Mouse (Mus musculus): ENCODE measurements at regions not wholly inside any gene's neighbourhood (a gene's known extent, or its start where the extent isn't known, plus 50 kb on each side); places are given as distances from the start of the nearest gene placed in this dataset.

DNA sequence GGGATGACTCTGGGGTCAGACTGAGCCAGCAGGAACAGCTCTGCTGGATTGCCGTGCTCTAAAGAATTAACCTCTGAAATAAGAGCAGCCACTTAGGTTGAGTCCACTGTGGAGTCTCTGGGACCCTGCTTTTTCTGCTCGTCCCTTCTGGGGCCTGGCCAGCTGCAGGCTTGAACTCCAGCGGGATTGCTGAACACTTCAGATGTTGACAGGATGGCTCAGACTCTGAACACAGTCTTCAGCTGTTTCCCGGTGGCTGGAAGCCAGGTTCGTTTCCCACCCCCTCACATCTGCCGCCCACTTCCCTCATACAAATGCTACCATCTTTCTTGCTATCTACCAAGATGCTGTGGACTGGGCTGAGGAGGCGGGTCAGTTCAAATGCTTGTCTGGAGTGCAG, 262.5 kb downstream of the Ajap1 start:
- H3K27me3 ChIP-seq (ENCODE audit: insufficient read depth, poor library complexity, severe bottlenecking): peaks cover 16% of the 10 kb centered on the region; the same call in 1 of the 2 replicates
- H3K9me3 ChIP-seq: no peaks in the 10 kb centered on the region
- no peak overlapping the region for H3K4me3 ChIP-seq
- no peaks in the 10 kb centered on the region for H3K36me3 ChIP-seq
- peaks cover 10% of the 10 kb centered on the region for H3K4me1 ChIP-seq
- no peak for DNase-seq (ENCODE audit: low spot score)
- H3K27ac ChIP-seq: no peak overlapping the region
- WGBS: 27% methylated on average over 7 of the region's 7 CpGs

DNA sequence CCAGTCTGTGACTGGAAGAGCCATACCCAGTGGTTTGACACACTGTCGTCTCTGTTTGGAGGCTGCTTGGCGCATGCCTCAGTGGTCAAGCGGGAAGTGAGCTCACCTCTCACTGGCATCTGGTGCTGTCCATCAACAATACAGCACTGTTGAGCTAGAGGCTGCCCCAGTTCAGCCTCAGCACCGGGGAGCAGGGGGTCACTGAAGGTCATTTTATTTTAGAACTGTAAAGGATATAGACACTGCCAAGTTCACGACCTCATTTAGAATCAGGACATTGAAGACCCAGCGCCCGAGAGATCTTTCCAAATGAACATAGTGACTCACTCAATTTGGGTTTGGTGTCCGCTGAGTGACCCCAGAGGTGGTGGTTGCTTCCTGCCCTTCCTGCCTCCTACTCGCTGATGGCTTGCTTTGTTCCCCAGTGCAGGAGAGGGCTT, 265.1 kb downstream of the Ajap1 start:
- Histone ChIP-seq H3K4me1 (peaks cover 5% of the 10 kb centered on the region), H3K4me3 (no peak overlapping the region), H3K36me3 (no peaks in the 10 kb centered on the region), H3K9me3 (no peaks in the 10 kb centered on the region), H3K27me3 (ENCODE audit: insufficient read depth, poor library complexity, severe bottlenecking) (peaks cover 10% of the 10 kb centered on the region; the same call in 1 of the 2 replicates), H3K27ac (no peak overlapping the region)
- DNase-seq (ENCODE audit: low spot score): no peak
- 64% methylated on average over 9 of the region's 9 CpGs for WGBS

DNA sequence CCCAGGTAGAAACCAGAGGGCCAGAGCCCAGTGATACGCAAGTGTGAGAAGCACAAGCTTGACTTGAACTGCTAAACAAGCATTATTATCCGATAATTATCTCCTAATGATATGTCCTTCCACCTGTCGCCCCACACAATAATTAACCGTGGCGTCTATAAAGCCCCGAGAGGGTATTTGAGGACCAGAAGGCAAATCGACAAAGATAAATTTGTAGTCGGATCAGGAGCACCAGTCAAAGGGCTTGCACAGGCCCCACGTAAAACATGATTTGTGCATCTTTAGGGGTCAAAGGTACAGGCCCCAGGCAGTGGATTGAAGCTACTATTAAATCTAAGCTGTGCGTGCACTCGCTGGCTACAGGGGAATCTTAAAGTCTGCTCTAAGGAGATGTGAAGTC, 270.5 kb downstream of the Ajap1 start:
- H3K9me3 ChIP-seq: no peaks in the 10 kb centered on the region
- no peak for DNase-seq (ENCODE audit: low spot score)
- no peak overlapping the region for H3K27ac ChIP-seq
- WGBS: 78% methylated on average over 11 of the region's 11 CpGs
- no peaks in the 10 kb centered on the region; the same call in 1 of the 2 replicates for H3K27me3 ChIP-seq (ENCODE audit: insufficient read depth, poor library complexity, severe bottlenecking)
- no peak overlapping the region for H3K4me3 ChIP-seq
- H3K36me3 ChIP-seq: no peaks in the 10 kb centered on the region
- peaks cover 10% of the 10 kb centered on the region for H3K4me1 ChIP-seq

DNA sequence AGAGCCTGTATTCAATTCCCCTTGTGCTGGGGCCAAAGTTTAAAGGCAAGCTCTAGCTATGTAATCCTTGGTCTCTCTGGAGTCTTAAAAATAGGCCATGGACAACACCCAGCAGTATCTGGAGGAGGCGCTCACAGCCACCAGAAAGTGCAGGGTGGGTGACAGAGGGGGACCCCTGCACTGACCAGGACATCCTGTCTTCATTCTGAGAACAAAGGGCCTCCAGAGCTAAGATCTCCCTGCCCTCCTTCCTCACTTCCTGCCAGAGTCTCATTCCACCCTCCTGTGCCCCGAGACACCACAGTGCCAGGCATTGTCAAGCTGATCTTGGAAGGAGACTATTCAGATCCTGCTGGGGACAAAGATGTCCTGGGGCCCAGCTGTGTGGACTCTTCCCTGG, 273.8 kb downstream of the Ajap1 start:
- H3K4me1 ChIP-seq: peaks cover 10% of the 10 kb centered on the region

DNA sequence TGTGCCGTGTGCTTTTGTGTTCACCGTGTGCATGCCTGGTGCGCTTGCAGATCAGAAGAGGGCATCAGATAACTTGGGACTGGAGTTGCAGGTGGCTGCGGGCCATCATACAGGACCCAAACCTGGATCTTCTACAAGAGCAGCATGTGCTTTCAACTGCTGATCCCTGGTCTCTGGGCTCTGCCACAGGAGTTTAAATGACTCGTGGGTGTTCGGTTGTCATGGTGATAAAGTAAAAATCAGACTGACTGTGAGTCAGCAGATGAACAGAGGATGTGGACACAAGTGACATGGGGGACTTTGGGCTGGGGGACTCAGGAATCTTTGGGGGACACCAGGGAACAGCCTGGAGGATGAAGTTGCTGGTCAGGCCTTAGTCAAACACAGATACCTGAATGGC, 274.4 kb downstream of the Ajap1 start:
- no peaks in the 10 kb centered on the region for H3K9me3 ChIP-seq
- H3K4me1 ChIP-seq: peaks cover 10% of the 10 kb centered on the region
- H3K27me3 ChIP-seq (ENCODE audit: insufficient read depth, poor library complexity, severe bottlenecking): peaks cover 12% of the 10 kb centered on the region; the same call in 1 of the 2 replicates
- H3K36me3 ChIP-seq: no peaks in the 10 kb centered on the region
- H3K27ac ChIP-seq: no peak overlapping the region
- 77% methylated on average over 6 of the region's 6 CpGs for WGBS
- no peak for DNase-seq (ENCODE audit: low spot score)
- H3K4me3 ChIP-seq: no peak overlapping the region

More for the DNA sequence above, 273.8 kb downstream of the Ajap1 start:
- H3K27ac ChIP-seq: peak overlapping the region; percentile 11; the same call in 1 of the 2 replicates
- no peak overlapping the region for H3K4me3 ChIP-seq
- no peak for DNase-seq (ENCODE audit: low spot score)
- no peaks in the 10 kb centered on the region for H3K9me3 ChIP-seq
- H3K27me3 ChIP-seq (ENCODE audit: insufficient read depth, poor library complexity, severe bottlenecking): peaks cover 12% of the 10 kb centered on the region; the same call in 1 of the 2 replicates
- H3K36me3 ChIP-seq: no peaks in the 10 kb centered on the region
- 59% methylated on average over 2 of the region's 2 CpGs for WGBS

DNA sequence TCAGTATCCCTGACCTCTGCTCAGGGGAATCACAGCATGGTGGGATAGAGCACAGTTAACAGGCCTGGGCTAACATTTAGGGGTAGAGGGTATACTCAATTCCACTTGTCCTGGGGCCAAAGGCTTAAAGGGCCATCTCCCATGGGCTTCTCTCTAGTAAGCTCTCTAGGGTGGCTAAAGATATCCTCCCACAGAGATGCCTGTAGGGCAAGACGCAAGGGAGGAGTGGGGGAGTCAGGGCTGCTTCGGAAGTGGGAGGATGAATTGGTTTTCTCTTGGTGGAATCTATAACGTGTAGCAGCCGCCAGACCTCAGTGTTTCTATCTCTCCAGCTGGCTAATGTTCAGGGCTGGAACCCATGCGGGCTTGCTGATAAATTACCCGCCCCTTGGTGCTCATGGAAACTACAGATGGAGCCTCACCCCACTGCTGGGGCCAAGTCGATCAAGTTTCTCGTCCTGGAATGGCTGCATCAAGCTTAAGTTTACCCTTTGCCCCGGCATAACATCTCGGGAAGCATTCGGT, 275.0 kb downstream of the Ajap1 start:
- 67% methylated on average over 11 of the region's 11 CpGs for WGBS
- Histone ChIP-seq H3K27ac (no peak overlapping the region), H3K4me1 (peaks cover 10% of the 10 kb centered on the region), H3K27me3 (ENCODE audit: insufficient read depth, poor library complexity, severe bottlenecking) (peaks cover 13% of the 10 kb centered on the region; the same call in 1 of the 2 replicates), H3K9me3 (no peaks in the 10 kb centered on the region), H3K36me3 (no peaks in the 10 kb centered on the region), H3K4me3 (no peak overlapping the region)
- DNase-seq (ENCODE audit: low spot score): no peak

DNA sequence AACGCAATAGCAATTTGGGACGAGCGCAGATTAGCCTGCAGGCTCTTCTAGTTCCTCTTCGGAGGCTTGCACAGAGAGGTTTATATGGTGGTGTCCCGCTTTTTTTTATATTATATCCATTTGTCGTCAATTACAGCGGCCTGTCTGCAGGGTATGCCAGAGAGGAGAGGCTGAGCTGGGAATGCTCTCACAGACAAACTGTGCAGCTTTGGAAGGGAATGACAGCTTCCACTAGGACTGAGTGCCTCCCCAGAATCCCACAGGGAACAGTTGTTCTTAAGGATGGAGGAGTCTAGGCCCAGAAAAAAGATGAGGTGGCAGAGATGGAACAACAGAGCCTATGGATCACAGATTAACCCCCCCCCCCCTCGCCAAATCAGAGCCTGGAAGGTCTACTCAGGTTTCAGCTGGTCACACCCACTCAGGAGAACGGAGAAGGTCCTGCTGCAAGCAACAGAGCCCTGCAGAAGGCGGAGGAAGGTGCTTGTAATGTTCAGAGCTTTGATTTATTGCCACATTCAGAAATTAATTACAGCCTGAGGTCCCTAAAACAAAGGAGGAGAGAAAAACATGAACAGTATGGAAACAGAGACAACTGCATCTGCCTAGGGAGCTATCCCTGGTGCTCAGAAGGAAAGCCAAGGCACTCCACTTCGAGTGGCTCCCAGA, 275.7 kb downstream of the Ajap1 start:
- Histone ChIP-seq H3K4me1 (peaks cover 10% of the 10 kb centered on the region), H3K36me3 (no peaks in the 10 kb centered on the region), H3K4me3 (no peak overlapping the region), H3K27ac (no peak overlapping the region), H3K27me3 (ENCODE audit: insufficient read depth, poor library complexity, severe bottlenecking) (peaks cover 15% of the 10 kb centered on the region; the same call in 1 of the 2 replicates), H3K9me3 (no peaks in the 10 kb centered on the region)
- DNase-seq (ENCODE audit: low spot score): no peak
- 65% methylated on average over 11 of the region's 11 CpGs for WGBS

DNA sequence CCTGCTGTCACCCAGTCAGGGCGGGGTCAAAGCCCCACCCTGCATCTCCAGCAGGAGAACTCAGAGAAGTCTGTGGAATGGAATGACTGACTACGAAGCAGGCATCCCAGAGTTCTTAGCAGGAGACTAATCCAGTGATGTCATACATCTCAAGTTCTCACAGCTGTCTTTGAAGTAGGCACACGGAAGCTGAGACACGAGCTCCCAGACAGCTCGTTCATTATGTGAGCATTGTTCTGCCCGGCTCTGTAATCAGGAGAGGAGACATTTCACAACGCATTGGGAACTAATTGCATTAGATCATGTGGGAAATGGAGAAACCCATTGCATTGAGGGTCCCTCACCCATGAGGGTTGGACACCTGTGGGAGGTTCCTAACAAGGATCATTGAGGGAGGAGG, 277.8 kb downstream of the Ajap1 start:
- Histone ChIP-seq H3K27me3 (ENCODE audit: insufficient read depth, poor library complexity, severe bottlenecking) (peaks cover 15% of the 10 kb centered on the region; the same call in 1 of the 2 replicates), H3K4me1 (peaks cover 6% of the 10 kb centered on the region), H3K9me3 (no peaks in the 10 kb centered on the region), H3K27ac (no peak overlapping the region), H3K4me3 (no peak overlapping the region), H3K36me3 (no peaks in the 10 kb centered on the region)
- DNase-seq (ENCODE audit: low spot score): no peak
- WGBS: 54% methylated on average over 7 of the region's 7 CpGs

DNA sequence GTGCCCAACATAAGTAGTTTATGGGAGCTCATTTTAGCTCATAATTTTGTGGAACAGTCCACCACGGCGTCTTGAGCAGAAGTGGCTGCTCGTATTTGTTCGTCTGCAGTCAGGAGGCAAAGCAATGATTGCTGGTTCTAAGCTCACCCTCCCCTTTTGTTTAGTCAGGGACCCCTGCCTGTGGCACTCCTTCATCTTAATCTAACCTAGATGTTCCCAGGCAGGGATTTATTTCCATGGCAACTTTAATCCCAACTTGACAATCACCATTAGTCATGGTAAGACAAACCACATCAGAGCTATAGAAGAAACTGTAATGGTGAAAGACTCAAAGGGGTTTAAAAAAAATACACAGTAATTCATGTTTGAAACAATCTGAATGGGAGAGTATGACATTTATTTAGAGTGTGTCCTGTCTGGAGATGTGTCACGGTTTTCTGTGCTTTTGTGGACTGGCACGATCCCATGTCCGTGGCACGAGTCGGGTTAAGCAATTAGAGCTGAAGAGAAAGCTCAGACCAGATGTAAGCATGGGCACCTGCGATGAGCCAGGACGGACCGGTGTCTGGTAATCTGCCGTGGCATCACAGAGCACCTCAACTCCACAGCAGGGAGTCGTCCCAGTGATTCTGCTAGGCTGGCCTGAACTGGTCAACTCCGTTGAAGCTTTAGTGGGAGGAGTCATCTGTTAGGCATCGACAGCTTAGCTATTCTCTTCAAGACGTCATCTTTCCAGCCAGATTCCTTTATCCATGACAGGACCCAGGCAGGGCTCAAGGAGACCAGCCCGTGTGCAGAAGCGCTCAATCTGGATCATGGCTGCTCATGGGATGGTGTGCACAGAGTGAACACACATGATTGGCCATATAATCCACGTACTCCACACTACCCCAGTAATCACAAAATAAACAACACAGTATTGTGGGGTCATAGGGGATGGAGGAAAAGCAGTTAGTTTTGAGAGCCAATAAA, 281.5 kb downstream of the Ajap1 start:
- no peak overlapping the region for H3K4me3 ChIP-seq
- no peaks in the 10 kb centered on the region for H3K36me3 ChIP-seq
- no peaks in the 10 kb centered on the region for H3K9me3 ChIP-seq
- H3K27me3 ChIP-seq (ENCODE audit: insufficient read depth, poor library complexity, severe bottlenecking): peaks cover 15% of the 10 kb centered on the region; the same call in 1 of the 2 replicates
- no peaks in the 10 kb centered on the region for H3K4me1 ChIP-seq
- WGBS: 79% methylated on average over 20 of the region's 20 CpGs
- DNase-seq (ENCODE audit: low spot score): no peak
- H3K27ac ChIP-seq: no peak overlapping the region

DNA sequence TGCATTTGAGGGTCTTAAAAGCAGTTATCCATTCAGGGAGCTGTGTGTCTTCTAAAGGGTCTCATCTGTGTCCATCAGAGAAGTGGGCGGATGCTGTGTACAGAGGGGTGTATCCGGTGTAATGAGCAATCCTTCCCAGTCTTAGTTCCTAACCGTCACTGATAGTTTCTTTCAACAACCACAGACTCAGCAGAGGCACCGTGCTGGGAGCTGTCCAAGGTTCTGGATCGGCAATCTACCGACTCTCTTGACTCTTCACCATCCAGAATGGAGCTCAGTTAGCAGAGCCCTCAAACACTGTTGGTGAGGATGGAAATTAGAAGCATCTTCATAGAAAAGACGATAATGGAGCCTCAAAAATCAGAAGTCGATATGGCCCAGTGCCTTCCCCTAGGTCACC, 293.1 kb downstream of the Ajap1 start:
- no peak overlapping the region for H3K4me3 ChIP-seq
- H3K27ac ChIP-seq: no peak overlapping the region
- no peaks in the 10 kb centered on the region for H3K9me3 ChIP-seq
- peaks cover 28% of the 10 kb centered on the region for H3K27me3 ChIP-seq (ENCODE audit: insufficient read depth, poor library complexity, severe bottlenecking)
- H3K36me3 ChIP-seq: no peaks in the 10 kb centered on the region
- peak; percentile 87 for DNase-seq (ENCODE audit: low spot score)
- peaks cover 19% of the 10 kb centered on the region for H3K4me1 ChIP-seq
- 3% methylated on average over 8 of the region's 8 CpGs for WGBS

DNA sequence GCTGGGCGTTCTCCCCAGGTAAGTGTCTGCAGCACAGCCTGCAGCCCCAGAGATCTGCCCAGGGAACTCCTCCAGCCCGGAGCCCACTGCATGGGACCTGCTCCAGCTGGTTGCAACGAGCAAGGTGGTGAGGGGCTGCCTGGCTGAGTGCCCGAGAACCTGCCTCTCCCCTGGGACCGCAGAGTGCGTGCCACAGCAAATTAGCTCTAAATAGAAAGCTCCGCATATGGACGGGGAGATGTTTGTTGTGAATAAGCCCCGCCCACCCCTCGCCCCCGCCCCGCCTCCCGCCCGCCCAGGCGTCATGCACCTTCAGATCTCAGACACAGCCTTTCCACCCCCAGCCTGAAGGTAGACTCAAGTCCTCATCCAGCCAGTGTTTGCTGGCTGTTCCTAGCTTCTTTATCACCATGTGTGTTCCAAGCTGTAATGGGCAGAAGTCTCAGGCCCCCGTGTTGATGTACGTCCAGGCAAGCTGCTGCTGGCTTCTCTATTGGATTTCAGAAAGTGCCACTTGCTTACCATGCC, 294.0 kb downstream of the Ajap1 start:
- H3K27me3 ChIP-seq (ENCODE audit: insufficient read depth, poor library complexity, severe bottlenecking): peaks cover 32% of the 10 kb centered on the region
- no peak overlapping the region for H3K27ac ChIP-seq
- no peaks in the 10 kb centered on the region for H3K36me3 ChIP-seq
- peak overlapping the region; percentile 44 for H3K4me3 ChIP-seq
- H3K4me1 ChIP-seq: peaks cover 19% of the 10 kb centered on the region
- no peaks in the 10 kb centered on the region for H3K9me3 ChIP-seq
- under 1% methylated on average over 17 of the region's 17 CpGs for WGBS
- DNase-seq (ENCODE audit: low spot score): no peak

DNA sequence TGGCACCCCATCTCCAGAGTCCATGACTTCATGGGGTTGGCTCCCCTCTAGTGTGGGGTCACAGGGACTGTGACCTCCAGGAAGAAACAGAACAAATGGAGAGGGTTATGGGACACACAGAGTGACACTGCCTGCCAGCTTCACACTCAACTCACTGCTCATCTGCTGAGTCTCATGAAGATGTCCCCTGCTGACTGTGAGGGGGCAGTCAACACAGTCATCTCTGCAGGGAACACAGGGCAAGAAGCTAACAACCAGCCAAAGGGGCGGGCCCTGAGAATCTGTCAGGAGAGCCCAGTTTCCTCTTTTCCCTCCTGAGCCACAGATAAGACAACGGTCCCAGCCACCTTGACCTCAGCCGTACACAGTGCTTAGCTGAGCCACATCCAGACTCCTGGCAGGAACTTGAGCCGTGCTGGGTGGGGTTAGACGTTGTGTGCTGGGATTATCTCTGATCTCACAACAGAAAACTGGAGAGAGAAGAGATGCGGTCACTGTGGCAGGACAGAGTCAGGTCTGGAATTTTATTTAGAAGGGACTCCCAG, 294.6 kb downstream of the Ajap1 start:
- Histone ChIP-seq H3K9me3 (no peaks in the 10 kb centered on the region), H3K27ac (no peak overlapping the region), H3K4me3 (peak overlapping the region; percentile 44), H3K4me1 (peaks cover 19% of the 10 kb centered on the region), H3K36me3 (no peaks in the 10 kb centered on the region), H3K27me3 (ENCODE audit: insufficient read depth, poor library complexity, severe bottlenecking) (peaks cover 37% of the 10 kb centered on the region)
- 0% methylated on average over 6 of the region's 6 CpGs for WGBS
- DNase-seq (ENCODE audit: low spot score): no peak
